ENCODE assay signal across 20 mouse cellular contexts in genomic region chr15:102080429-102080828, GRCm38 (mm10). TPM values are rescaled to one million over a fixed set of nuclear protein-coding genes. Genes with fewer than 3 reads are reported as not detected.
DNase-seq lines count a peak whose midpoint lies in the region; ATAC-seq and TF ChIP-seq lines count a peak whose summit lies in the region.
"Had no signal": no experiment of that assay in that cellular context is flagged by ENCODE, and none has a peak within 500 bp of the region (broad histone marks: within the 10 kb centered on the region; RNA-seq: fewer than 3 reads in every experiment).

No protein-coding gene starts in this region.

- H3K27me3 ChIP-seq in intestine, embryonic 15.5 days (replicated peaks): no peaks in the 10 kb centered on the region
- H3K27me3 ChIP-seq in intestine, embryonic 16.5 days (replicated peaks; ENCODE audit: control insufficient read depth, insufficient read depth, low read length): no peaks in the 10 kb centered on the region
- no peaks in the 10 kb centered on the region for H3K27me3 ChIP-seq in lung, postnatal 0 days (replicated peaks; ENCODE audit: insufficient read depth, low read length)
- H3K27me3 ChIP-seq in MEL (ENCODE audit: control insufficient read depth in 1 of 2, insufficient read depth in 2 of 2, low read length in 2 of 2): no peaks in the 10 kb centered on the region
- H3K27me3 ChIP-seq in stomach, postnatal 0 days (ENCODE audit: control insufficient read depth, insufficient read depth, low read length): no peaks in the 10 kb centered on the region
- H3K27me3 ChIP-seq: hindbrain, embryonic 13.5 days; lung, embryonic 15.5 days; stomach, embryonic 15.5 days had no signal

- H3K4me2 ChIP-seq in intestine, embryonic 15.5 days (replicated peaks): no peak overlapping the region
- H3K4me2 ChIP-seq in intestine, embryonic 16.5 days (ENCODE audit: low read depth, low read length): no peak overlapping the region
- no peak overlapping the region for H3K4me2 ChIP-seq in lung, postnatal 0 days (replicated peaks; ENCODE audit: low read depth, low read length)
- H3K4me2 ChIP-seq in stomach, postnatal 0 days (replicated peaks; ENCODE audit: low read depth): no peak overlapping the region
- H3K4me2 ChIP-seq: hindbrain, embryonic 13.5 days; lung, embryonic 15.5 days; stomach, embryonic 15.5 days had no signal

- TF ChIP-seq EP300 in lung, postnatal 0 days (IDR thresholded peaks at IDR 0.05): no peak
- no peak for TF ChIP-seq EP300 in MEL (IDR thresholded peaks at IDR 0.05; ENCODE audit: low read depth in 1 of 2, low read length in 2 of 2)
- TF ChIP-seq EP300 in stomach, postnatal 0 days (optimal IDR thresholded peaks at IDR 0.05): no peak

- H3K9me3 ChIP-seq in intestine, embryonic 15.5 days: no peaks in the 10 kb centered on the region
- H3K9me3 ChIP-seq in intestine, embryonic 16.5 days (ENCODE audit: control insufficient read depth, low read length): no peaks in the 10 kb centered on the region
- no peaks in the 10 kb centered on the region for H3K9me3 ChIP-seq in lung, postnatal 0 days (ENCODE audit: low read length)
- H3K9me3 ChIP-seq in MEL (replicated peaks; ENCODE audit: insufficient read depth, low read length): no peaks in the 10 kb centered on the region
- H3K9me3 ChIP-seq in stomach, postnatal 0 days (ENCODE audit: control insufficient read depth, low read length): no peaks in the 10 kb centered on the region
- H3K9me3 ChIP-seq: hindbrain, embryonic 13.5 days; limb, embryonic 10.5 days; lung, embryonic 15.5 days; stomach, embryonic 15.5 days had no signal

- no peaks in the 10 kb centered on the region for H3K4me1 ChIP-seq in intestine, embryonic 15.5 days (replicated peaks)
- peaks cover 6% of the 10 kb centered on the region for H3K4me1 ChIP-seq in intestine, embryonic 16.5 days (ENCODE audit: control insufficient read depth, insufficient read depth, low read length)
- peaks cover under 1% of the 10 kb centered on the region; the same call in 1 of the 2 replicates for H3K4me1 ChIP-seq in lung, postnatal 0 days (ENCODE audit: insufficient read depth, low read depth, low read length)
- peaks cover 7 to 17% of the 10 kb centered on the region in 2 experiments for H3K4me1 ChIP-seq in MEL (ENCODE audit: control insufficient read depth in 1 of 2, insufficient read depth in 2 of 2, low read length in 2 of 2)
- H3K4me1 ChIP-seq in stomach, postnatal 0 days (replicated peaks; ENCODE audit: control insufficient read depth, insufficient read depth): no peaks in the 10 kb centered on the region

- WGBS in intestine, embryonic 15.5 days: 63% methylated on average over 2 of the region's 2 CpGs
- 60% methylated on average over 2 of the region's 2 CpGs for WGBS in intestine, embryonic 16.5 days
- 55% methylated on average over 2 of the region's 2 CpGs for WGBS in lung, postnatal 0 days
- WGBS in stomach, postnatal 0 days: 49% methylated on average over 2 of the region's 2 CpGs

- no peak overlapping the region for H3K27ac ChIP-seq in intestine, embryonic 15.5 days
- no peak overlapping the region for H3K27ac ChIP-seq in intestine, embryonic 16.5 days (ENCODE audit: low read length)
- no peak overlapping the region for H3K27ac ChIP-seq in lung, postnatal 0 days (ENCODE audit: low read length)
- H3K27ac ChIP-seq in MEL (ENCODE audit: control insufficient read depth, low read depth, low read length): no peak overlapping the region
- H3K27ac ChIP-seq in stomach, postnatal 0 days (replicated peaks): no peak overlapping the region
- no peak overlapping the region for H3K27ac ChIP-seq in gastrocnemius, adult 2 months
- H3K27ac ChIP-seq: hindbrain, embryonic 13.5 days; limb, embryonic 10.5 days; lung, embryonic 15.5 days; stomach, embryonic 15.5 days had no signal

- no peak overlapping the region for H3K4me3 ChIP-seq in intestine, embryonic 15.5 days (replicated peaks)
- no peak overlapping the region for H3K4me3 ChIP-seq in intestine, embryonic 16.5 days (ENCODE audit: low read length)
- no peak overlapping the region for H3K4me3 ChIP-seq in lung, postnatal 0 days (ENCODE audit: low read depth, low read length)
- no peak overlapping the region for H3K4me3 ChIP-seq in MEL (ENCODE audit: control insufficient read depth in 1 of 2, insufficient read depth in 1 of 2, low read depth in 2 of 2, low read length in 2 of 2)
- H3K4me3 ChIP-seq in stomach, postnatal 0 days (ENCODE audit: low read depth, low read length): no peak overlapping the region
- no peak overlapping the region for H3K4me3 ChIP-seq in gastrocnemius, adult 2 months
- H3K4me3 ChIP-seq: hindbrain, embryonic 13.5 days; limb, embryonic 10.5 days; lung, embryonic 15.5 days; myocyte; stomach, embryonic 15.5 days had no signal

- intact Hi-C loops in gastrocnemius, adult 2 months (cut with DNase I): no loop called here

- TF ChIP-seq CTCF in lung, postnatal 0 days (IDR thresholded peaks at IDR 0.05): peak; percentile 44
- peak in 2 of 3 experiments; percentile 18 to 33; a peak in 3 of 6 replicates for TF ChIP-seq CTCF in MEL (IDR thresholded peaks at IDR 0.05 in 2 of 3, conservative IDR thresholded peaks at IDR 0.05 in 1 of 3; ENCODE audit: control insufficient read depth in 1 of 3, insufficient read depth in 1 of 3, low read depth in 2 of 3, low read length in 3 of 3, poor library complexity in 1 of 3, severe bottlenecking in 1 of 3)
- peak; percentile 46 for TF ChIP-seq CTCF in stomach, postnatal 0 days (IDR thresholded peaks at IDR 0.05; ENCODE audit: low read depth)
- no peak for TF ChIP-seq CTCF in gastrocnemius, adult 2 months (IDR thresholded peaks at IDR 0.05)

- H3K79me2 ChIP-seq in MEL (ENCODE audit: control insufficient read depth, insufficient read depth, low read length, poor library complexity): peaks cover 75% of the 10 kb centered on the region

- no peak for DNase-seq in lung, postnatal 0 days (ENCODE audit: low spot score)
- no peak for DNase-seq in lung, postnatal 36 days
- DNase-seq in MEL (ENCODE audit: low read depth, low spot score): peak; percentile 61
- no peak for DNase-seq in stomach, postnatal 0 days (ENCODE audit: low spot score)
- no peak for DNase-seq in gastrocnemius, adult 2 months
- no peak for DNase-seq in urinary bladder, postnatal 4 days (ENCODE audit: low spot score in 2 of 2)
- DNase-seq: cerebellum, adult 9-10 months; gastrocnemius, postnatal 25 days; kidney, postnatal 10 days; midbrain, embryonic 14.5 days; right cerebral cortex, postnatal 25 days had no signal

- no peak for ATAC-seq in intestine, embryonic 15.5 days
- no peak for ATAC-seq in intestine, embryonic 16.5 days
- ATAC-seq in lung, postnatal 0 days: no peak
- ATAC-seq in stomach, postnatal 0 days (ENCODE audit: low FRiP score, low TSS enrichment): no peak
- ATAC-seq: forebrain, embryonic 14.5 days had no signal

- 0 out of 2 replicates have a peak overlapping the region, but pooled peaks have one; percentile 2 for H3K9ac ChIP-seq in intestine, embryonic 15.5 days
- no peak overlapping the region for H3K9ac ChIP-seq in intestine, embryonic 16.5 days (ENCODE audit: low read depth, low read length)
- H3K9ac ChIP-seq in lung, postnatal 0 days (replicated peaks; ENCODE audit: low read depth): no peak overlapping the region
- no peak overlapping the region for H3K9ac ChIP-seq in MEL (ENCODE audit: control insufficient read depth, low read depth, low read length, poor library complexity, severe bottlenecking)
- no peak overlapping the region for H3K9ac ChIP-seq in stomach, postnatal 0 days (ENCODE audit: low read length)
- H3K9ac ChIP-seq: hindbrain, embryonic 13.5 days; lung, embryonic 15.5 days; stomach, embryonic 15.5 days had no signal

- peaks cover 12% of the 10 kb centered on the region for H3K36me3 ChIP-seq in intestine, embryonic 15.5 days
- H3K36me3 ChIP-seq in intestine, embryonic 16.5 days (ENCODE audit: control insufficient read depth, insufficient read depth, low read length): peaks cover 10% of the 10 kb centered on the region; the same call in 1 of the 2 replicates
- H3K36me3 ChIP-seq in lung, postnatal 0 days (ENCODE audit: insufficient read depth, low read length): peaks cover 19% of the 10 kb centered on the region; the same call in 1 of the 2 replicates
- H3K36me3 ChIP-seq in MEL (ENCODE audit: control insufficient read depth in 1 of 2, insufficient read depth in 2 of 2, low read length in 2 of 2): peaks cover 70% of the 10 kb centered on the region in 2 experiments
- H3K36me3 ChIP-seq in stomach, postnatal 0 days (ENCODE audit: control insufficient read depth, insufficient read depth, low read length): peaks cover 6% of the 10 kb centered on the region

- TF ChIP-seq RAD21 in MEL (IDR thresholded peaks at IDR 0.05; ENCODE audit: low read depth, low read length): no peak

- TF ChIP-seq POLR2A in MEL (IDR thresholded peaks at IDR 0.05; ENCODE audit: control insufficient read depth in 1 of 2, insufficient read depth in 1 of 2, low read depth in 1 of 2, low read length in 2 of 2, poor library complexity in 1 of 2): peak in 1 of 2 experiments; percentile 32; a peak in 2 of 4 replicates

RNA-seq across cellular contexts. Expression of gene Eif4b, which starts 6.9 kb away (rescaled TPM):
- polyA plus RNA-seq in intestine, embryonic 15.5 days (2015; fragmentation: Nextera tagmentation; extraction: Ambion mirVana): 122 and 124 TPM in 2 replicates
- polyA plus RNA-seq in intestine, embryonic 16.5 days (2015; fragmentation: Nextera tagmentation; extraction: Ambion mirVana): 112 and 117 TPM in 2 replicates
- polyA plus RNA-seq in lung, postnatal 0 days (2015; fragmentation: Nextera tagmentation; extraction: Ambion mirVana): 54.0 and 61.8 TPM in 2 replicates
- 561 and 633 TPM in 2 replicates for total RNA-seq in MEL (2012; rRNA removed)
- 100 to 1,000 TPM; 464 to 790 TPM for polyA plus RNA-seq in MEL (2012; ENCODE audit: insufficient read depth in 1 of 2, insufficient read length in 2 of 2, low read depth in 1 of 2, low replicate concordance in 2 of 2, missing spikeins in 1 of 2)
- polyA plus RNA-seq in stomach, postnatal 0 days (2015; fragmentation: Nextera tagmentation; extraction: Ambion mirVana): 46.5 and 48.4 TPM in 2 replicates
- total RNA-seq in gastrocnemius, adult 2 months (2021): 100 to 1,000 TPM; 187 to 246 TPM

RNA-seq across cellular contexts. Expression of gene Tns2, which starts 19.8 kb away (rescaled TPM):
- 28.2 and 31.8 TPM in 2 replicates for polyA plus RNA-seq in intestine, embryonic 15.5 days (2015; fragmentation: Nextera tagmentation; extraction: Ambion mirVana)
- 26.4 and 28.6 TPM in 2 replicates for polyA plus RNA-seq in intestine, embryonic 16.5 days (2015; fragmentation: Nextera tagmentation; extraction: Ambion mirVana)
- 48.7 and 51.6 TPM in 2 replicates for polyA plus RNA-seq in lung, postnatal 0 days (2015; fragmentation: Nextera tagmentation; extraction: Ambion mirVana)
- total RNA-seq in MEL (2012; rRNA removed): 0.16 and 0.42 TPM in 2 replicates
- 1 to 10 TPM in 1 of 2 experiments, not detected in 1; 3.1 TPM for polyA plus RNA-seq in MEL (2012; ENCODE audit: insufficient read depth in 1 of 2, insufficient read length in 2 of 2, low read depth in 1 of 2, low replicate concordance in 2 of 2, missing spikeins in 1 of 2)
- 11.9 and 15.5 TPM in 2 replicates for polyA plus RNA-seq in stomach, postnatal 0 days (2015; fragmentation: Nextera tagmentation; extraction: Ambion mirVana)
- 10 to 100 TPM; 39.1 to 44.1 TPM for total RNA-seq in gastrocnemius, adult 2 months (2021)
- total RNA-seq: common myeloid progenitor, adult 5-6 weeks had no signal

RNA-seq across cellular contexts. Expression of gene Krt18, which starts 52.4 kb away (rescaled TPM):
- 263 and 305 TPM in 2 replicates for polyA plus RNA-seq in intestine, embryonic 15.5 days (2015; fragmentation: Nextera tagmentation; extraction: Ambion mirVana)
- 353 and 370 TPM in 2 replicates for polyA plus RNA-seq in intestine, embryonic 16.5 days (2015; fragmentation: Nextera tagmentation; extraction: Ambion mirVana)
- polyA plus RNA-seq in lung, postnatal 0 days (2015; fragmentation: Nextera tagmentation; extraction: Ambion mirVana): 235 and 248 TPM in 2 replicates
- 0.08 TPM in 1 of 2 replicates, not detected in the other for total RNA-seq in MEL (2012; rRNA removed)
- polyA plus RNA-seq in MEL (2012; ENCODE audit: insufficient read depth in 1 of 2, insufficient read length in 2 of 2, low read depth in 1 of 2, low replicate concordance in 2 of 2, missing spikeins in 1 of 2): not detected
- 715 and 753 TPM in 2 replicates for polyA plus RNA-seq in stomach, postnatal 0 days (2015; fragmentation: Nextera tagmentation; extraction: Ambion mirVana)
- under 1 TPM in 1 of 2 experiments, not detected in 1; 0.33 TPM for total RNA-seq in gastrocnemius, adult 2 months (2021)
- polyA plus RNA-seq: myocyte had no signal

RNA-seq across cellular contexts. Expression of gene Spryd3, which starts 55.6 kb away (rescaled TPM):
- 20.7 and 24.3 TPM in 2 replicates for polyA plus RNA-seq in intestine, embryonic 15.5 days (2015; fragmentation: Nextera tagmentation; extraction: Ambion mirVana)
- 27.5 and 28.0 TPM in 2 replicates for polyA plus RNA-seq in intestine, embryonic 16.5 days (2015; fragmentation: Nextera tagmentation; extraction: Ambion mirVana)
- 20.4 and 22.2 TPM in 2 replicates for polyA plus RNA-seq in lung, postnatal 0 days (2015; fragmentation: Nextera tagmentation; extraction: Ambion mirVana)
- 26.5 and 29.3 TPM in 2 replicates for total RNA-seq in MEL (2012; rRNA removed)
- polyA plus RNA-seq in MEL (2012; ENCODE audit: insufficient read depth in 1 of 2, insufficient read length in 2 of 2, low read depth in 1 of 2, low replicate concordance in 2 of 2, missing spikeins in 1 of 2): 10 to 100 TPM in 1 of 2 experiments, not detected in 1; 35.4 TPM
- 28.5 and 29.0 TPM in 2 replicates for polyA plus RNA-seq in stomach, postnatal 0 days (2015; fragmentation: Nextera tagmentation; extraction: Ambion mirVana)
- 1 to 10 TPM; 4.4 to 5.8 TPM for total RNA-seq in gastrocnemius, adult 2 months (2021)

Comparison
In these comparisons a context has a peak if more than half of its experiments do, and no peak if none do; other contexts are left out.
1. RNA of gene Krt18, which starts 52.4 kb away (polyA plus RNA-seq): 715 to 753 TPM in stomach, postnatal 0 days, 353 to 370 TPM in intestine, embryonic 16.5 days, 263 to 305 TPM in intestine, embryonic 15.5 days and 235 to 248 TPM in lung, postnatal 0 days; not detected in MEL; every median in the first group is over 100 times any median in the second.